In the genomic region with DNA sequence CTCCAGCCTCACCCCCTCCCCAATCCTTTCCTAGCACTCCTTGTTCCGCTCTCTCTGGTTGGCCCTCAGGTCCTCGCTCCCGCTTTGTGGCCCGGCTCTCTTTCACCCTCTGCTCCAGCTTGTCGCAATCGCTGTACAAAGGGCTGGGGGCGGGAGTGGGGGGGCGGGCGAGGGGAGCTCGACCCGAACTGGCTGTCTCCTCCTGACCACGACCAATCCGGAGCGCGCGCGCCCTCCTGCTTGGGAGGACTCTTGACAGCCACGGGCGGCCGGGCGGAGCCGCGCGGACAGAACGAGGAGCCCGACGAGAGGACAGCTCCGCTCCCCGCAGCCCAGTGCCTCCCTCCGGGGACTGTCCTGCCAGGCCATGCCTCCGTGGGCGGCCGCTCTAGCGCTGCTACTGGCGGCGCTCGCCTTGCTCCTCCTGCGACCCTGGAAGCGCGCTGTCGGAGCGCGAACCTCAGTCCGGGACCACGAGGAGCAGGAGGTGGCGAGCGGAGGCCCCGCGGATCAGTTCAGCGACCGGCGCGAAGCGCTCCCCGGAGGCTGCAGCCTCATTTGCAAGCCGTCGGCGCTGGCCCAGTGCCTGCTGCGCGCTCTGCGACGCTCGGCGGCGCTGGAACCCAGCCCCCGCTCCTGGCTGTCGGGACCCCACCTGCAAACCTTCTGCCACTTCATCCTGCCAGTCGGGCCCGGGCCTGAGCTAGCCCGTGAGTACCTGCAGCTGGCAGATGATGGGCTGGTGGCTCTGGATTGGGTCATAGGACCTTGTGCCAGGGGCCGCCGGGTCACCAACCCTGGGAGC, we compare ENCODE assay signal across 8 mouse cellular contexts. TPM values are rescaled to one million over a fixed set of nuclear protein-coding genes. Genes with fewer than 3 reads are reported as not detected.
A peak's percentile ranks its signal among the peaks of the same experiment; 100 is the strongest.
DNase-seq lines count a peak whose midpoint lies in the region; ATAC-seq lines count a peak whose summit lies in the region.

A gene (plus strand): TSS at position 290 of the 805 bp plus-strand sequence.

- peak within 1 kb of the TSS; percentile 98 for H3K4me2 ChIP-seq in liver, embryonic 16.5 days (ENCODE audit: low read depth, low read length)
- H3K4me2 ChIP-seq in neural tube, embryonic 11.5 days (ENCODE audit: low read depth), result peak within 1 kb of the TSS; percentile 88

- peak within 1 kb of the TSS; percentile 63 for H3K27ac ChIP-seq in liver, embryonic 16.5 days (ENCODE audit: low read length)
- H3K27ac ChIP-seq in neural tube, embryonic 11.5 days (ENCODE audit: low read depth, low read length), result no peak within 1 kb of the TSS

- peak within 1 kb of the TSS; percentile 55 for H3K9ac ChIP-seq in liver, embryonic 16.5 days (ENCODE audit: low read depth, low read length)
- peak within 1 kb of the TSS; percentile 51 for H3K9ac ChIP-seq in neural tube, embryonic 11.5 days (ENCODE audit: low read length)

- peak; percentile 67 for ATAC-seq in liver, embryonic 16.5 days (ENCODE audit: low read depth)
- peak; percentile 74 for ATAC-seq in neural tube, embryonic 11.5 days (ENCODE audit: insufficient read depth, low FRiP score, low TSS enrichment)

- WGBS in liver, embryonic 16.5 days (ENCODE audit: insufficient replicate concordance), result under 1% methylated on average over 72 of the region's 72 CpGs
- WGBS in neural tube, embryonic 11.5 days, result under 1% methylated on average over 65 of the region's 72 CpGs

- peaks cover 47% of the 10 kb centered on the region for H3K4me1 ChIP-seq in liver, embryonic 16.5 days (ENCODE audit: control insufficient read depth, low read depth, low read length)
- H3K4me1 ChIP-seq in neural tube, embryonic 11.5 days (ENCODE audit: control insufficient read depth, insufficient read depth, low read length), result peaks cover 27% of the 10 kb centered on the region

- no peaks in the 10 kb centered on the region for H3K9me3 ChIP-seq in liver, embryonic 16.5 days (replicated peaks; ENCODE audit: control insufficient read depth, low read length)
- no peaks in the 10 kb centered on the region for H3K9me3 ChIP-seq in neural tube, embryonic 11.5 days (ENCODE audit: control insufficient read depth, low read length)

- H3K27me3 ChIP-seq in liver, embryonic 16.5 days (ENCODE audit: control insufficient read depth, insufficient read depth, low read depth, low read length), result peaks cover 48% of the 10 kb centered on the region
- H3K27me3 ChIP-seq in neural tube, embryonic 11.5 days (ENCODE audit: control insufficient read depth, insufficient read depth, low read length), result peaks cover 6% of the 10 kb centered on the region

- peak within 1 kb of the TSS; percentile 82 for H3K4me3 ChIP-seq in liver, embryonic 16.5 days (ENCODE audit: low read depth, low read length)
- H3K4me3 ChIP-seq in neural tube, embryonic 11.5 days (ENCODE audit: low read depth, low read length), result peak within 1 kb of the TSS; percentile 43

- peak; percentile 93 for DNase-seq in 416B (ENCODE audit: low read depth)
- peak; percentile 83 for DNase-seq in ZHBTc4 (ENCODE audit: low read depth, low spot score)
- peak; percentile 87 for DNase-seq in embryo, embryonic 10.5 days (ENCODE audit: low spot score)
- peak; percentile 88 to 92 for DNase-seq in heart, adult 18-20 months
- DNase-seq in kidney, adult 11 months, result peak; percentile 79
- DNase-seq in neural tube, embryonic 11.5 days (ENCODE audit: low spot score), result peak; percentile 84
- peak; percentile 65 for DNase-seq in thymus, adult 18-20 months

- no peaks in the 10 kb centered on the region for H3K36me3 ChIP-seq in liver, embryonic 16.5 days (ENCODE audit: control insufficient read depth, insufficient read depth)
- no peaks in the 10 kb centered on the region for H3K36me3 ChIP-seq in neural tube, embryonic 11.5 days (ENCODE audit: control insufficient read depth, insufficient read depth, low read length)

RNA-seq across cellular contexts. Expression of the gene that starts here (rescaled TPM):
- total RNA-seq in heart, adult 18-20 months (2021), result 1 to 10 TPM; 2.7 to 4.5 TPM
- polyA plus RNA-seq in liver, embryonic 16.5 days (2015; fragmentation: Nextera tagmentation; extraction: Ambion mirVana), result 3.9 and 5.1 TPM in 2 replicates
- 2.8 and 4.0 TPM in 2 replicates for polyA plus RNA-seq in neural tube, embryonic 11.5 days (2014; fragmentation: Nextera tagmentation; extraction: Ambion mirVana)
